Mouse (Mus musculus) CH12F3 (cell line): ENCODE results near the gene Pdxk.
"Not testable (repeated sequence)": the region's sequence is repeated elsewhere in the genome, so short reads cannot be mapped to it uniquely, and the experiment has no call there.

Experiments
- in situ Hi-C: fragments of 300-500 bp; cut with MboI; formaldehyde crosslinking; loops from 2 replicates; pipeline ENCODE4 v1.14.3; 2020; ENCODE audit warnings: low sequenced_read_pairs

Gene Pdxk

GRCm38 (mm10) chr10:78464792-78465207 is at the start of gene Pdxk:
Gene Pdxk (minus strand): TSS chr10:78464975.
- in situ Hi-C loops = no loop called here

- in situ Hi-C loops = no loop called here
Measured at GRCm38 (mm10) chr10:78502986-78503733, 38.4 kb upstream of the Pdxk start.

GRCm38 (mm10) chr10:78487431-78488086 is 22.8 kb upstream of the Pdxk start:
- in situ Hi-C loops = no loop called here

- in situ Hi-C loops = no loop called here
Measured at GRCm38 (mm10) chr10:78486871-78487270, 22.1 kb upstream of the Pdxk start.

- in situ Hi-C loops = not testable (repeated sequence)
Measured at GRCm38 (mm10) chr10:78485369-78485768, 20.6 kb upstream of the Pdxk start.

GRCm38 (mm10) chr10:78481928-78482499 is 17.2 kb upstream of the Pdxk start:
- in situ Hi-C loops = no loop called here

- in situ Hi-C loops = no loop called here
Measured at GRCm38 (mm10) chr10:78480954-78481927, 16.5 kb upstream of the Pdxk start.

GRCm38 (mm10) chr10:78476821-78477220 is 12.0 kb upstream of the Pdxk start:
- in situ Hi-C loops = no loop called here

GRCm38 (mm10) chr10:78474759-78475158 is 10.0 kb upstream of the Pdxk start:
- in situ Hi-C loops = no loop called here

GRCm38 (mm10) chr10:78473434-78473833 is 8.7 kb upstream of the Pdxk start:
- in situ Hi-C loops = no loop called here

- in situ Hi-C loops = no loop called here
Measured at GRCm38 (mm10) chr10:78472046-78472445, 7.3 kb upstream of the Pdxk start.

GRCm38 (mm10) chr10:78470582-78471313 is 6.0 kb upstream of the Pdxk start:
- in situ Hi-C loops = no loop called here

GRCm38 (mm10) chr10:78467761-78468310 is 3.1 kb upstream of the Pdxk start:
- in situ Hi-C loops = no loop called here

GRCm38 (mm10) chr10:78466647-78467046 is 1.9 kb upstream of the Pdxk start:
- in situ Hi-C loops = no loop called here

GRCm38 (mm10) chr10:78465472-78465871 is 697 bp upstream of the Pdxk start:
- in situ Hi-C loops = no loop called here

- in situ Hi-C loops = no loop called here
Measured at GRCm38 (mm10) chr10:78464201-78464791, 479 bp downstream of the Pdxk start.

- in situ Hi-C loops = no loop called here
Measured at GRCm38 (mm10) chr10:78463769-78464167, 1.0 kb downstream of the Pdxk start.

- in situ Hi-C loops = no loop called here
Measured at GRCm38 (mm10) chr10:78462945-78463768, 1.6 kb downstream of the Pdxk start.

- in situ Hi-C loops = no loop called here
Measured at GRCm38 (mm10) chr10:78461767-78462166, 3.0 kb downstream of the Pdxk start.
